Mouse (Mus musculus): Measurements from ENCODE around the gene Igfals. TPM values are rescaled to one million over a fixed set of nuclear protein-coding genes. Genes with fewer than 3 reads are reported as not detected.

Gene Igfals
- polyA plus RNA-seq (2015; fragmentation: Nextera tagmentation; extraction: Ambion mirVana), result 0.17 and 0.25 TPM in 2 replicates

- no peak within 1 kb of the TSS for H3K4me2 ChIP-seq
- H3K4me3 ChIP-seq, result no peak within 1 kb of the TSS
- 89% methylated on average over 8 of the region's 8 CpGs for WGBS
- H3K9ac ChIP-seq, result 0 out of 2 replicates have a peak within 1 kb of the TSS, but pooled peaks have one; percentile 26
- H3K36me3 ChIP-seq (ENCODE audit: poor library complexity, severe bottlenecking), result peaks cover 39% of the 10 kb centered on the region
- H3K27ac ChIP-seq, result no peak within 1 kb of the TSS
- no peaks in the 10 kb centered on the region for H3K4me1 ChIP-seq
- no peak for ATAC-seq
- H3K27me3 ChIP-seq, result no peaks in the 10 kb centered on the region
- H3K9me3 ChIP-seq (replicated peaks), result no peaks in the 10 kb centered on the region
Measured at GRCm38 (mm10) chr17:24865776-24866175, at the start of gene Igfals. Gene Igfals (plus strand): TSS chr17:24865997.

- no peak overlapping the region for H3K9ac ChIP-seq
- H3K4me1 ChIP-seq, result no peaks in the 10 kb centered on the region
- WGBS, result 45% methylated on average over 1 of the region's 1 CpGs
- H3K36me3 ChIP-seq (ENCODE audit: poor library complexity, severe bottlenecking), result no peaks in the 10 kb centered on the region
- H3K4me2 ChIP-seq, result no peak overlapping the region
- H3K27ac ChIP-seq, result no peak overlapping the region
- no peak overlapping the region for H3K4me3 ChIP-seq
- peaks cover 13% of the 10 kb centered on the region for H3K27me3 ChIP-seq
- H3K9me3 ChIP-seq (replicated peaks), result no peaks in the 10 kb centered on the region
- ATAC-seq, result no peak
Measured at GRCm38 (mm10) chr17:24817503-24817902, 48.3 kb upstream of the Igfals start.

DNA sequence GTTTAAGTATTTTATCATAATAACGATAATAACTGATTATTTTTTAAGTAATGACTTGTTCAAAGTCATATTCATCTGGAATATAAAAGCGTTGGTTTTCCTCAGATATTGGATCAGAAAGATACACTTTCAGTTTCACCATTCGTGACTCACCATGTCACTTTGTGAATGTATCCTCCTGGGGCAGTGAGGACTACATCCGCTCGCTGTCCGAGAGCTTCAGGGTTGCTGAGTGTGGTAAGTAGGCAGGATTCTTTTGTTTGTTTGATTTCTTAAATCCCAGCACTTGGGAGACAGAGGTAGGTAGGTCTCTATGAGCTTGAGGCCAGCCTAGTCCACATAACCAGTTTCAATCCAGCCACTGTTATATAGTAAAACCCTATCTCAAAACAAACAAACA, 47.6 kb upstream of the Igfals start:
- H3K9me3 ChIP-seq (replicated peaks), result no peaks in the 10 kb centered on the region
- ATAC-seq, result no peak
- no peak overlapping the region for H3K4me3 ChIP-seq
- 51% methylated on average over 6 of the region's 6 CpGs for WGBS
- H3K9ac ChIP-seq, result no peak overlapping the region
- no peak overlapping the region for H3K4me2 ChIP-seq
- H3K36me3 ChIP-seq (ENCODE audit: poor library complexity, severe bottlenecking), result no peaks in the 10 kb centered on the region
- H3K27me3 ChIP-seq, result peaks cover 13% of the 10 kb centered on the region
- no peaks in the 10 kb centered on the region for H3K4me1 ChIP-seq
- no peak overlapping the region for H3K27ac ChIP-seq

DNA sequence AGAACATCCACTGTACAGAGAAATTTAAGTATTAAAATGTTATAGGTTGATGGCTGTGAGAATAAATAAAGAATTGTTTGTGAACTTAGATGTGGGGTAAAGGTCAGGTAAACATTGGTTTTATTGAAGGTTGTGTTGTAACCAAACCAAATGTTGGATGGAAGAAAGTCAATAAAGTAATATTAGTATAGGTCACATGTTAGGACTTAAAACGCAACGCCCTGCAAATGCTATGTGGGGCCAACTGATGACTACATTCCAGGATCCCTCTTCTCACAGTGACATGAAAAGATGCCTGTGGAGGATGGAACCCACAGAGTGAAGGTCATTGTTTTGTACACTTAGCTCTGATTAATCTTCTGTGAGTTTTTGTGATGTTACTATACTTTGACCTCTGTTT, 46.3 kb upstream of the Igfals start:
- H3K4me3 ChIP-seq, result no peak overlapping the region
- H3K9ac ChIP-seq, result no peak overlapping the region
- no peak for ATAC-seq
- no peak overlapping the region for H3K4me2 ChIP-seq
- 62% methylated on average over 2 of the region's 2 CpGs for WGBS
- no peaks in the 10 kb centered on the region for H3K36me3 ChIP-seq (ENCODE audit: poor library complexity, severe bottlenecking)
- no peak overlapping the region for H3K27ac ChIP-seq
- H3K9me3 ChIP-seq (replicated peaks), result no peaks in the 10 kb centered on the region
- peaks cover 13% of the 10 kb centered on the region for H3K27me3 ChIP-seq
- no peaks in the 10 kb centered on the region for H3K4me1 ChIP-seq

DNA sequence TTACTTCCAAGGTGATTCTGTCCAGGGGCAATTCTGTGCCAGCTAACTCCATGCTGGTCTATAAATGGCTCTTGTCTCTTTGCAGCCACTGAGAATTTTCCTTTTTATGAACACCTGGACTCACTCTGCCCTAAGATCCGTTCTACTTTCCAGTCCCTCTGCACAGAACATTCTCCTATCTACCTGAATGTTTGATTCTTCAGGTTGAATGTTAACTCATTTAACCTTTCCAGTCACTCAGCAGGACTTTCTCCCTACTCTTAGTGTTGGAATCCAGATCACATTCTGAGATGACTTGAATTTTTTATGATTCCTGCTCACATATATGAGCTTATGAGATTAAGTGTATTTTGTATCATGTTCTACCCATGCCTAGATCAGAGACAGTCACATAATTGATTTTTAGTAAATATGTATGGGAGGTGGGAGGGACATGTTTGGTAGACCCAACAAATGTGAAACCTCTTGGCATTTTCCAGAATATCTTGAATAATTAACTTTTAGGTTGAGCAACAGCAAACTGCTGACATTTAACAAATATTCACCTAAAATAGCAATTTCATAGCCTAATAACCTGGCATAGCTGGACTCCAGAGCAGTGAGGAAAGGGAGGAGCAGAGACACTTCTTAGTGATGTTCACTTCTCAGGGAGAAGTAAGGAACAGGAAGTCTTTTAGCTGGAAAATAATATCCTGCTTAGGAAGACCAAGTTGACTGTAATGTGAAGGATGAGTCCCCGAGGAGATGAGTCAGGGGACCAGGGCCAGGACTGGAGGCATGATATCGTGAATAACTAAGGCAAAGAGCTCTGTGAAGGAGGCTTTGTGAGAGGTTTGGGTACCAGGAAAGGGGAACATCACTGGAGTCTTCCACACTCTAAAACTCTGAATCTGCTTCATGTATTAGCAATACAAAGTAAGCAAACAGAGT, 44.2 kb upstream of the Igfals start:
- H3K9me3 ChIP-seq (replicated peaks), result no peaks in the 10 kb centered on the region
- H3K4me2 ChIP-seq, result no peak overlapping the region
- H3K4me1 ChIP-seq, result no peaks in the 10 kb centered on the region
- peaks cover 22% of the 10 kb centered on the region for H3K27me3 ChIP-seq
- H3K9ac ChIP-seq, result no peak overlapping the region
- no peak overlapping the region for H3K27ac ChIP-seq
- no peaks in the 10 kb centered on the region for H3K36me3 ChIP-seq (ENCODE audit: poor library complexity, severe bottlenecking)
- 60% methylated on average over 3 of the region's 3 CpGs for WGBS
- no peak for ATAC-seq
- H3K4me3 ChIP-seq, result no peak overlapping the region

GRCm38 (mm10) chr17:24839842-24840241, 26.0 kb upstream of the Igfals start, which contains the start of gene Hagh:
Gene Hagh (plus strand): TSS chr17:24840143.
- peaks cover 19% of the 10 kb centered on the region for H3K27me3 ChIP-seq
- no peak within 1 kb of the TSS for H3K9ac ChIP-seq
- no peak within 1 kb of the TSS for H3K4me2 ChIP-seq
- no peaks in the 10 kb centered on the region for H3K4me1 ChIP-seq
- H3K36me3 ChIP-seq (ENCODE audit: poor library complexity, severe bottlenecking), result no peaks in the 10 kb centered on the region
- WGBS, result 69% methylated on average over 8 of the region's 8 CpGs
- H3K9me3 ChIP-seq (replicated peaks), result no peaks in the 10 kb centered on the region
- no peak within 1 kb of the TSS for H3K27ac ChIP-seq
- no peak within 1 kb of the TSS for H3K4me3 ChIP-seq
- ATAC-seq, result no peak

- no peak overlapping the region for H3K4me2 ChIP-seq
- H3K9ac ChIP-seq, result no peak overlapping the region
Measured at GRCm38 (mm10) chr17:24840341-24840740, 25.5 kb upstream of the Igfals start.

DNA sequence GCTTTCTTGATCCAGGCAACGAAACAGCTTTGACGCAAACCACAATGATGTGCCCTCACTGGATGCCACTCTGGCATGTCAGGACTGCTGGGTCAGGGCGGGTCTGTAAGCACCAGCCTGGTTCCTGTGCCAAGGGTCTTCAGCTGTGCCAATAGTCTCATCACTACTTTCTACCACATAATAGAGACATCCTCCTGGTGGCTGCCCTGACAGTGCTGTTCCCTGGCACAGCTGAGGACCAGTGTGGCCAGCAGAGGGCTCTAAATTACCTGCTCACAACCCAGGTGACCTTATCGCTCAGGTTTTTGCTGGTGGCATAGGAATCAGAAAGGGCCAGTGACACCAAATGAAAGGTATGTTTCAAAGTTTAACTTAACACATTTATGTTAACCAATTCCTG, 24.7 kb upstream of the Igfals start:
- no peaks in the 10 kb centered on the region for H3K36me3 ChIP-seq (ENCODE audit: poor library complexity, severe bottlenecking)
- no peak for ATAC-seq
- no peak overlapping the region for H3K4me2 ChIP-seq
- H3K27ac ChIP-seq, result no peak overlapping the region
- H3K4me1 ChIP-seq, result no peaks in the 10 kb centered on the region
- H3K9ac ChIP-seq, result no peak overlapping the region
- no peak overlapping the region for H3K4me3 ChIP-seq
- peaks cover 16% of the 10 kb centered on the region for H3K27me3 ChIP-seq
- WGBS, result 47% methylated on average over 4 of the region's 4 CpGs
- no peaks in the 10 kb centered on the region for H3K9me3 ChIP-seq (replicated peaks)

More at GRCm38 (mm10) chr17:24840341-24840740, 25.5 kb upstream of the Igfals start:
- Histone ChIP-seq H3K27me3 (peaks cover 19% of the 10 kb centered on the region), H3K9me3 (replicated peaks) (no peaks in the 10 kb centered on the region), H3K4me1 (no peaks in the 10 kb centered on the region), H3K36me3 (ENCODE audit: poor library complexity, severe bottlenecking) (no peaks in the 10 kb centered on the region), H3K4me3 (no peak overlapping the region), H3K27ac (no peak overlapping the region)
- ATAC-seq, result no peak
- WGBS, result 65% methylated on average over 5 of the region's 5 CpGs

DNA sequence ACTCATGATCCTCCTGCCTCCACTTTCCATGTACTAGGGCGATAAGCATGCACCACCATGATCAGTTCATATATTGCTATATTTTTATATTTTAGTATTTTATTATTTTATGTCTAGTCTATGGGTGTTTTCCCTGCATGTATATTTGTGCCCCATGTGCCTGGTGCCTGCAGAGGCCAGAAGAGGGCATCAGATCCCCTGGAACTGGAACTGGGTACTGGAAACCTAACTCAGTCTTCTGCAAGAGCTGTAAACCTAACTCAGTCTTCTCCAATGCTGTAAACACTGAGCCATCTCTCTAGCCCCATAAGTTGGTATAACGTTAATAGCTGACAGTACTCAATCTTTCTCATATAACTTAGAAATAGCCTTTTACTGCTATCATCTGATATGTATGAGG, 23.2 kb upstream of the Igfals start:
- Histone ChIP-seq H3K9me3 (replicated peaks) (no peaks in the 10 kb centered on the region), H3K4me2 (no peak overlapping the region), H3K4me1 (no peaks in the 10 kb centered on the region), H3K9ac (no peak overlapping the region), H3K4me3 (no peak overlapping the region), H3K27me3 (peaks cover 12% of the 10 kb centered on the region), H3K27ac (no peak overlapping the region), H3K36me3 (ENCODE audit: poor library complexity, severe bottlenecking) (no peaks in the 10 kb centered on the region)
- 51% methylated on average over 2 of the region's 2 CpGs for WGBS
- no peak for ATAC-seq

GRCm38 (mm10) chr17:24844525-24844924, 21.3 kb upstream of the Igfals start:
- Histone ChIP-seq H3K4me3 (no peak overlapping the region), H3K36me3 (ENCODE audit: poor library complexity, severe bottlenecking) (no peaks in the 10 kb centered on the region), H3K27me3 (peaks cover 12% of the 10 kb centered on the region), H3K4me1 (peaks cover 14% of the 10 kb centered on the region), H3K9me3 (replicated peaks) (no peaks in the 10 kb centered on the region), H3K27ac (no peak overlapping the region), H3K9ac (no peak overlapping the region), H3K4me2 (no peak overlapping the region)
- 58% methylated on average over 9 of the region's 9 CpGs for WGBS
- no peak for ATAC-seq

DNA sequence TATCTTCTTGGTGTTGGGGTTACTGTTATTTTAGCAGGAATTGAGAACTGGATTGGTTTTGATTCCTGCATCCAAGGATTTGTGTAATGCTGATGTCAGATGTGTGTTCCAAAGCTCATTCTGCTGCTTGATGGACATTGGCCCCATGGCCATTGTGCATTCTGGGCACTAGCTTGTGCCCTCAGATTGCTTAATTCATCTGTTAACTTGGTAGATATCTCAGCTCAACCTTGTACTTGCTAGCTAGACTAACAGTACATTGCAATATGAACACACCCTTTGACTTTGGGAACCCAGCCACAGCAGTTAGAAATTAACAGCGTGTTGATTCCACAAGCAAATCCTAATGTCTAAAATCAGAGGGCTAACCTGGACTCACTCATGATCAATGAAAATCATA, 18.4 kb upstream of the Igfals start:
- H3K27me3 ChIP-seq, result peaks cover 16% of the 10 kb centered on the region
- H3K36me3 ChIP-seq (ENCODE audit: poor library complexity, severe bottlenecking), result no peaks in the 10 kb centered on the region
- H3K4me3 ChIP-seq, result no peak overlapping the region
- H3K27ac ChIP-seq, result no peak overlapping the region
- 95% methylated on average over 1 of the region's 1 CpGs for WGBS
- peaks cover 23% of the 10 kb centered on the region for H3K4me1 ChIP-seq
- H3K4me2 ChIP-seq, result no peak overlapping the region
- no peaks in the 10 kb centered on the region for H3K9me3 ChIP-seq (replicated peaks)
- no peak for ATAC-seq
- H3K9ac ChIP-seq, result no peak overlapping the region

DNA sequence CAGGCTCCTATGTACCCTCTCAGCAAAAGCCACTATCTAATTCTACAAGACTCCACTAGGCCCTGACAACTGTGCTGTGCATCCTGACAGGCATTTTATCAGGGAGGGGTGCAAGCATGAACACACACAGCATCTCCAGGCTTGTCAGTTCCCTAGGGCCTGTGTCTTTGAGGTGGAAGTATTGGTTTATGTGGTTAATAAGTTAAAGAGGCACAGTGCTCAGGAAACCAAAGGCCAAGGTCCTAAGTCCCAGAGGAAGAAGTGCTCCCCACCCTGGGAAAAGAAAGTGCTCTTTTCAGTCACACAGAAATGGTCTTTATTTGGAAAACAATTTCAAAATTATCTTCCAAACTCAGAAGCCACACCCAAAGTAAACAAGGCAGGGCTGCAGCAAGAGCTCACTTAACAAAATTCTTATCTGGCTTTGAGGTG, 17.2 kb upstream of the Igfals start:
- H3K4me2 ChIP-seq, result peak overlapping the region; percentile 89; the same call in 1 of the 2 replicates
- H3K9me3 ChIP-seq (replicated peaks), result no peaks in the 10 kb centered on the region
- H3K4me1 ChIP-seq, result peaks cover 23% of the 10 kb centered on the region
- H3K9ac ChIP-seq, result no peak overlapping the region
- peaks cover 16% of the 10 kb centered on the region for H3K27me3 ChIP-seq
- no peak overlapping the region for H3K4me3 ChIP-seq
- peaks cover 11% of the 10 kb centered on the region for H3K36me3 ChIP-seq (ENCODE audit: poor library complexity, severe bottlenecking)
- H3K27ac ChIP-seq, result no peak overlapping the region
- ATAC-seq, result no peak
